Mouse (Mus musculus): ENCODE data around the gene Crygd.

The Crygd gene

DNA sequence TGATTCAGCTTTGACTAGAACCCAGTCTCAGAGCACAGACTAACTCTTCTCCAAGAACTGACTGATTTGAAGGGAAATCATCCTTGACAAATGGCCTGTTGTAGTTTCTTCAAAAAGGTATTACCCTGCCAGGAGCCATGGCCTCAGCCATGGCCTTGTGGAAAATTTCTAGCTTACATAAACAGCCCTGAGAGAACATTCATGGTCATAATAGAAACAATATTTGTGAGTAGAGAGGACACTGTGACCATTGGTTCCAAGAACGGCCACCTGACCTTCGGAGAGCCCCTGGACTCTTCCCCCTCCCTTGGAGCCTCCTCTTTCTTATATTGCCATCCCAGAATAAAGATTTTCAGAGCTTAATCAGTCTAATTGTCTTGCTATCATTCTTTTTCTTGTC, 19.8 kb downstream of the Crygd start:
- no peak for DNase-seq (ENCODE audit: low spot score in 2 of 2)

DNA sequence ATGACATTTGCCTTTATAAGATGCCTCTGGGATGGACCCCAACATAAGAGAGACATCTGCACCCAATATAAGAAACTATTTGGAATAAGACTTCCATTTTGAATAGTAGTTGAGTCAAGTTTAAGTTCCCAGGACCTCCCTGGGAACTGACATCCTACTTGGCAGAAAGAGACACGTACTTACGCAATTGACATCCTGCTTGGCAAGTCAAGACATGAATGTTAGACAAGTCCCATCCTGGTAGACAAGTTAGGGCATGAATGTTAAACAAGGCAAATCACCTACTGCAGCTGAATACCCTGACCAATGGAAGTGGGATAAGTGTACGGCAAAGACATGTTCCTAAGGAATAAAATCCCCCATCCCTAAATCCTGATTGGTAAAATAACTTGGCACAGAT, 21.4 kb downstream of the Crygd start:
- no peak for DNase-seq (ENCODE audit: low spot score in 2 of 2)

DNA sequence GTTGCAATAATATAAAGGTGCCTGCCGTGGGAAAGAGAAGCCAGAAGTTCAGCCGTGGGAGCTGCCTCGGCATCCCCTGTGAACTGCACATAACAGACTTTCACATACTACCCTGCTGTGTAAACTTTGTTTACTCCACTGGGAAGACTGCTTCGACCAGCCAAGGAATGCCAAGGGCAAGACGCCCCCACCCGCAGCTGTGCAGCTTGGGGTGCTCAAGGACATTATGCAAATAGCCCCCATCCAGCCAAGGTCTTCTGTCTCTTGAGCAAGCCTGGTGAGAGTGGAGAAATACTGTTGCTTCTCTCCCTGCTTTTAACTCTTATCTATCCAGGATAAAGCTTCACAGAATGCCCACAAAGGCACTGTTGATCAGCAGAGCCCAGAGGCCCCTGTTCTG, 22.4 kb downstream of the Crygd start:
- no peak for DNase-seq (ENCODE audit: low spot score in 2 of 2)

DNA sequence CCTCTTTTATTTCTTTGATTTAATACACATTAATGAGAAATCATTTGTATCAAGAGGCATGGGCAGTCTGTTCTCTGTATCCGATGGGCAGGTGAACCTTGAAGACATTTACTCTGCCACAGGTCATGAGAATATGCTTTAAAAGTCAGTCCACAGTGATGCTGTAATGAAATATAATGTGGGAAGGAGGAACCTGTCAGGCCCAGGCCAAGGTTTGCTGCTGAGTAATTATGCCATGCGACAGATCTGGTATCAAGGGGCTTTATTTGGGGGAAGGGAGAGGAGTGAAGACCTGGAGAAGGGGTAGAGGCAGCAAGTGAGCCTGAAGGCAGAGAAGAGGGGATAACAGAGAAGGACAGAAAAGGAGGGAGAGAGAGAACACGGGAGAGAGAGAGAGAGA, 23.6 kb downstream of the Crygd start:
- DNase-seq (ENCODE audit: low spot score in 2 of 2) = no peak

GRCm38 (mm10) chr1:65037542-65037941, 25.7 kb downstream of the Crygd start:
- no peak for DNase-seq (ENCODE audit: low spot score in 2 of 2)

GRCm38 (mm10) chr1:65035513-65035912, 27.7 kb downstream of the Crygd start:
- no peak for DNase-seq (ENCODE audit: low spot score in 2 of 2)

DNA sequence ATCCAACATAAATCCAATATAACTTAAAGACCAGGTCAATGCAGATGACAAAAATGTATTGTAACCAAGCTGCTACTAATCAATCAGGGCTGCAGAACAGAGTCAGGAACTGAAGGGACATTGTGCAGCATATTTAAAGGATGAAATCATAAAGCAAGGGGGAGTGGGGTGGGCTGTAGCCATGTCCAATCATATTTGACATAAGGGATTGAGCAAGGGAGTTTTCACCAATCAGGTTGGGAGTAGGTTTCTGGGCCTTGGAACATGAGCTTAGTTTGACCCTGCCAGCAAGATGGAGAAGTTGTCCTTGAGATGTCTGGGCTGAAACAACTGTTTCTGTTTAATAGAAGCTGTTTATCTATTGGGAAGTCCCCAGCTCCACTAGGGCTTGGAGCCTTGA, 30.6 kb downstream of the Crygd start, which contains the start of gene Akr1cl:
TSS of gene Akr1cl (minus strand) at position 119 of the 400 bp plus-strand sequence.
- no peak for DNase-seq (ENCODE audit: low spot score in 2 of 2)

DNA sequence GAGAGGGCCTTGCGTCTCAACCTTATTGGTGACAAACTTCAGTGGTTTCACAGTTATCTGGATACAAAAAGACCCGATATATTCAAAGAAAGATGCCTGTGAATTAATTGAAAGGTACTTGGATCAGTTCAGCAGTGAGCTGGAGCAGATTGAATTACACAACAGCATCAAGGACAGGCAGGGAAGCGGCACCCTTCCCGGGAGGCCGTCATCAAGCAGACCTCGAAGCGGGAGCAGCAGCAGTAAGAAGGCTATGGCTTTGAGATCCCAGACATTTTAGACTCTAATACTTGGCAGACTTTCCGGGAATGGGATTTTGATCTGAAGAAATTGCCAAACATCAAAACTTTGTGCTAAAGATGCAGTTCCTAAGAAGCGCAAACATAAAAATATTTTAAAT, 35.0 kb downstream of the Crygd start:
- DNase-seq (ENCODE audit: low spot score in 2 of 2) = no peak

- DNase-seq (ENCODE audit: low spot score in 2 of 2) = no peak
Measured at GRCm38 (mm10) chr1:65012726-65013125, 50.5 kb downstream of the Crygd start.
